Mouse (Mus musculus) frontal cortex, adult (tissue): Measurements from ENCODE around the gene Etv6.
A peak's percentile ranks its signal among the peaks of the same experiment; 100 is the strongest.

Experiments used
- ATAC-seq: cut with Nextera tagmentation; 2 replicates; pipeline ENCODE4 v1.9.2; 2017; ENCODE audit warnings: mild to moderate bottlenecking, moderate library complexity, mixed read lengths; ENCODE audit not compliant: low TSS enrichment

The Etv6 gene

GRCm38 (mm10) chr6:134043545-134043944 is 8.0 kb downstream of the Etv6 start:
- no peak for ATAC-seq

GRCm38 (mm10) chr6:134045092-134045868 is 9.8 kb downstream of the Etv6 start:
- no peak for ATAC-seq

- no peak for ATAC-seq
These were observed 10.6 kb downstream of the Etv6 start for GRCm38 (mm10) chr6:134046136-134046535.

- ATAC-seq = no peak
These were observed 11.7 kb downstream of the Etv6 start for GRCm38 (mm10) chr6:134047249-134047648.

GRCm38 (mm10) chr6:134047974-134048373 is 12.5 kb downstream of the Etv6 start:
- no peak for ATAC-seq

GRCm38 (mm10) chr6:134048965-134049364 is 13.5 kb downstream of the Etv6 start:
- ATAC-seq = no peak

GRCm38 (mm10) chr6:134050466-134050865 is 15.0 kb downstream of the Etv6 start:
- ATAC-seq = no peak

GRCm38 (mm10) chr6:134051950-134052349 is 16.4 kb downstream of the Etv6 start:
- ATAC-seq = no peak

GRCm38 (mm10) chr6:134053146-134053545 is 17.6 kb downstream of the Etv6 start:
- no peak for ATAC-seq

- no peak for ATAC-seq
These were observed 18.1 kb downstream of the Etv6 start for GRCm38 (mm10) chr6:134053566-134053965.

GRCm38 (mm10) chr6:134055588-134055987 is 20.1 kb downstream of the Etv6 start:
- no peak for ATAC-seq

- ATAC-seq = no peak
These were observed 23.0 kb downstream of the Etv6 start for GRCm38 (mm10) chr6:134058451-134058850.

GRCm38 (mm10) chr6:134058886-134059551 is 23.5 kb downstream of the Etv6 start:
- peak; percentile 24; the same call in 1 of the 2 replicates for ATAC-seq

GRCm38 (mm10) chr6:134059552-134059891 is 24.0 kb downstream of the Etv6 start:
- peak; percentile 82 for ATAC-seq

GRCm38 (mm10) chr6:134060036-134060435 is 24.5 kb downstream of the Etv6 start:
- ATAC-seq = 0 out of 2 replicates have a peak, but pooled peaks have one; percentile 24

- no peak for ATAC-seq
These were observed 25.3 kb downstream of the Etv6 start for GRCm38 (mm10) chr6:134060811-134061210.

- ATAC-seq = no peak
These were observed 29.7 kb downstream of the Etv6 start for GRCm38 (mm10) chr6:134065018-134065725.

- no peak for ATAC-seq
These were observed 30.6 kb downstream of the Etv6 start for GRCm38 (mm10) chr6:134066112-134066511.

- ATAC-seq = no peak
These were observed 31.5 kb downstream of the Etv6 start for GRCm38 (mm10) chr6:134066996-134067395.

GRCm38 (mm10) chr6:134067536-134067935 is 32.0 kb downstream of the Etv6 start:
- no peak for ATAC-seq

GRCm38 (mm10) chr6:134072439-134072838 is 36.9 kb downstream of the Etv6 start:
- no peak for ATAC-seq

GRCm38 (mm10) chr6:134072906-134073305 is 37.4 kb downstream of the Etv6 start:
- no peak for ATAC-seq

- no peak for ATAC-seq
These were observed 38.9 kb downstream of the Etv6 start for GRCm38 (mm10) chr6:134074353-134074752.
